Mouse (Mus musculus): ENCODE data around the gene Lama2.

DNA sequence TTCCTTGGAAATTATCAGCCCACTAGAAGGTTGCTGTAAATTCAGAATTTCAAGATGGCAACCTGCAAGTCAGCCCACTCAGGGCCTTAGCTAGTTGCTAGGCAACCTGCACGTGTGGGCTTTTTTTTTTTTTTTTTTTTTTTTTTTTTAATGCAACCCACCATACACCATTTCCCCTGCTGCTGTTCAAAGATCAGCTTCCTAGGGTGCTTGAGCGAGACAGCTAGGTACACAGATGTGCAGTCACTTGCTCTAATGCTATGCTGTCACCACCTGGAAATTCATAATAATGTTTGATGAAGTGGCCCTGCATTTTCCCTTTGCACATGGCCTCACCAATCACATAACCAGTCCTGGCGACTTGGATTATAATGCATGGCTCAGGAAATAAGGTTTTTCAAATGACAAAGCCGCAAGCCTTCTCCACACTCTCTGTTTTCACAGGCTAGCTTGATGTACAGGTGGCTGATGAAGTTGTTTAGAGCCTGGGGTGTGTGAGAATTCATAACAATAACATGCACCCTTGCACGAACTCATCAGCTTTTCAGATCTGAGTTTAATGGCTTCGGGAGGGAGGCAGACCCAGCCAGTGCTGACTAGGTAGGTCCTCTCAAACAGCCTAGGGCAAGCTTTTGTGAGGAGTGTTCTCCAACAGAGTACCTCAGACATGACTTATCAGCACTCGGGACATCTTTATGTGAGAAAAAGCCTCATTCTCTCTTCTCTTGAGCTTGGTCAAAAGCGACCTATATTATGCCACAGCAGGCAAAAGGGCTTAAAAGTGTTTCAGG, 625.4 kb downstream of the Lama2 start:
- TF ChIP-seq TAL1 (IDR thresholded peaks at IDR 0.05; ENCODE audit: low read length) (no peak), GATA1 (IDR thresholded peaks at IDR 0.05; ENCODE audit: low read length) (no peak)
